Mouse (Mus musculus): ENCODE results near the gene Tmem210.
A peak's percentile ranks its signal among the peaks of the same experiment; 100 is the strongest.

The Tmem210 gene

DNA sequence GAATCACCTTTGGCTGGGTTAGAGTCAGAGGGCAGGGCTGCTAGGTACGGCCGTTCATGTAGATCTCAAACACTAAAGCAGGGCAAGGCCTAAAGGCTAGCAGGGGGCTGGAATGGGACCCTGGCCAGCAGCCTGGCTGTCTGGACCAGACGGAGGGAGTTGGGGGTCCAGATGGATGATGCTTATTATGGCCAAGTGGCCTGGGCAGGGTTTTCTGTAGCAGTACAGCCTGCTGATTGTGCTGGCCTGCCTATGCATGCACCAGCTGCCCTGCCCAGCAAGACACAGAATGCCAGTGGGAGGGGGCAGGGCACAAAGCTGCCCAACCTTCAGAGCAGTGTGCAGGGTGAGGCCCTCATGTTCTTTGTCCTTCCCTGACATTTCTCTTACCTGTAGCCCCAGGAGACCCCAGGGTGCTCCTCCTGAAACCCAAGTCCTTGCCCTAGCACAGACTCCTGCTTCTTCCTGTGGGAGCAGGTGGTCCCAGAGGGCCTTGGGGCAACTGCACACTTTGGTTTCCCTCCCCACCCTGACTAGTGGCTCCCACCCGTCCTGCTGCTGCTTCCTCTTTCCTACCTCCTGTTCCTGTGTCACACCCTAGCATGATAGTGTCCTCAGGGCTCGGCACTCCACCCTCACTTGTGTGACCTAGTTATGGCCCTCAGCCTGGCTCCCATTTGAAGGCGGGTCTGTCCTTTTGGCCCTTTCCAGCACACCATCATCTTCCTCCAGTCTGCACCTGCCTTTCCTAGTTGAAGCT lies 21.9 kb upstream of the Tmem210 start:
- peak in 1 of 2 experiments; percentile 51 for DNase-seq

DNA sequence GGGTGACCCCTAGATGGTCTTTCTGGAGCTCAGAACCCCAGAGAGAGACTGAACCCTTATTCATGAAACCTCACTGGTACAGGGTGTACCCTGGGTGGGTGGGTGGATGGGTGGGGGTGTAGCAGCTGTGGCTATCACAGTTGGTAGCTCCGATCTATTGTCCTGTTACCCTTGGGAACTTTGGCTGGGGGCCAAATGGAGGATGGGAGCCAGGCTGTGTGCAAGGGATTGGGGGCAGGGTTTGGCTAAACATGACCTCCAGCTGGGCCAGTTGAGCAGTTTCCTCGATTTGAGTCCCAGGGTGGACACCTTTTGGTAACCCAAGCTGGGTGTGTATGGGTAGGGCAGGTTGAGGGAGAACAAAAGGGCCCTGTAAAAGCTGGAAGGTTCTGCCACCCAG lies 21.2 kb upstream of the Tmem210 start:
- DNase-seq, result peak; percentile 72 to 75

DNA sequence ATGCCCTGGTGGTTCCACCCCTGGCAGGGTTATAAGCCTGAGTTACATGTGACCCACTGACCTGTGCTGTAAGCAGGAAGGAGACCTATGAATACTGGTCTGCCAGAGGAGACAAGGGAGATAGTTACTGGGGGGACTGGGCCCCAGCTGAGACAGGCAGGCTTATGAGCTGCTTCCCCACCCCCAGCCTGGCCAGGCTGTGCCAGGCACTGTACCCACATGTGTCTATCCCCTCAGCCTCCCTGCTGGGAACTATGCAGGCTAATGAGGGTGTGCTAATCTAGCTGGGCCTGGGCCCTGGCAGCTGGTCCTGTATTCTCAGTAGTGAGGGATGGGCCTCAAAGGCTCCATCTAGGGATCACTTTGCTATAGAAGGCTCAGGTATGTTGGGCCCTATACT lies 20.7 kb upstream of the Tmem210 start:
- no peak for DNase-seq

DNA sequence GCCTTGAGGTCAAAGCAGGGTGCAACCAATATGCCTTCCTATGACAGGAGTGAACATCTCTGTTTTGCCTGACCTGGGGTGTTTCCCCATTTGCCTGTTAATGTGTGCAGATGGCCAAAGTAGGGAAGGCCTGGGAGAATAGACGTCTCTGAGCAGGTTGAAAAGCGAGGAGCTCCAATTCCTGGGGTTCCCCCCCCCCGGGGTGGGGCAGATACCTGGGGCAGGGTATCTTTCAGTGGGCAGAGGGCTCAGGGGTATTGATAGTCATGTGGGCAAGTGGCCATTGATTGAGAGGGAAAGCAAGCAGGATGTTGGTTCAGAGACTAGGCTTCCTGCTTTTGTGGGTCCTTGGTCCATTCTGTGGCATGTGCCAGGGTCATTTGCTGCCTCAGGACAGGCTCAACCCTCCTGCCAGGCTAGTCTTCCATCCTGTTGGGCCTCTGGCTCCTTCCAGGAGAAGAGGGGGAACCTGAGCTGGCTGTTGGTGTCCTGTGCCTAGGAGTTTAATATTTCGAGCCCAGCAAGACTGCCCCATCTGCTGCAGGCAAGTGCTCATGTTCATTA lies 20.1 kb upstream of the Tmem210 start:
- DNase-seq, result no peak

DNA sequence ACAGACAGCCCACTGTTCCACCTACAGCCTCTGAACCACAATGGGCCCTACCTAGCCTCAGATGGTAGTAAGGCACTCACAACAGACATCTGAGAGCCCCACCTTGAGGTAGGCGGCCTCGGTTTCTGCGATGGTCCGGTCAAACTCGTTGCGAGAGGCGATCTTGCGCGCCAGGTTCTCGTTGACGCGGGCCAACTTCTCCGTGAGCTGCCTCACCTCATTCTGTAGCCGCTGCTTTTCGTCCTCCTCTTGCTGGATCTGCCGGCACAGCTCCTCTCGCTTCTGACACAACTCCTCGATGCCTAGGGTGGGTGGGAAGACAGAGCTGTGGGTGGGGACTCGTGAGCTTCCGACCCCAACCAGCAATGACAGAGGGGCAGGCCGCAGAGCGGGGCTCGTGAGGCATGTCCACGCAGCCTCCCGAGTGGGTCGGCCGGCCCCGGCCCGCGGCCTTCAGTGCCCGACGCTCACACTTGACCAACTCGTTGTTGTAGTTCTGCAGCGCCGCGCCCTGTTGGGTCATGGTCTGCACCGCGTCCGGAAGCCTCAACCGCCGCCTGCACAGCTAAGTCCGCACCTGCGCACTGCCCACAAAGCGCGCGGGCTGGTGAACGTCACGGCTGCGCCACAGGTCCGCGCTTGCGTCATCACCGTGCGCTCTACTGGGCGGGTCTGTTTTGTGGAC lies 16.0 kb upstream of the Tmem210 start, which contains the start of the genes Ssna1 and Anapc2:
TSS of gene Ssna1 (minus strand) at position 612 of the 685 bp plus-strand sequence.
TSS of gene Anapc2 (plus strand) at position 652 of the 685 bp plus-strand sequence.
- peak; percentile 97 to 98 for DNase-seq

DNA sequence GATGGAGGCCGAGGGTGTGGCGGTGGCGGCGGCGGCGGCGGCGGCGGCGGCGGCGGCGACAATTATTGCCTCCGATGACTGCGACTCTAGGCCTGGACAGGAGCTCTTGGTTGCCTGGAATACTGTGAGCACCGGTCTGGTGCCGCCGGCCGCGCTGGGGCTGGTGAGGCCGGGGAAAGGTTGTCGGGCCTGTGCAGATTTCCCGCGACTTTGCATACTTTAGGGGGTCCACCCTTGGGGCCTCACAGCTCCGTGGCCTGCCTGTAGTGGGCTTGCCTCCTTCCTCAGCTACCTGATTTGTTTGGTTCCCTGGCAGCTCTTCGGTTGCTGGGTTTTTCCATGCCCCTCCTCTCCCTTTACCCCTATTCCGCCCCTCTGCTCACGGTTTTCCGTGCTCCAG lies 15.4 kb upstream of the Tmem210 start:
- no peak for DNase-seq

DNA sequence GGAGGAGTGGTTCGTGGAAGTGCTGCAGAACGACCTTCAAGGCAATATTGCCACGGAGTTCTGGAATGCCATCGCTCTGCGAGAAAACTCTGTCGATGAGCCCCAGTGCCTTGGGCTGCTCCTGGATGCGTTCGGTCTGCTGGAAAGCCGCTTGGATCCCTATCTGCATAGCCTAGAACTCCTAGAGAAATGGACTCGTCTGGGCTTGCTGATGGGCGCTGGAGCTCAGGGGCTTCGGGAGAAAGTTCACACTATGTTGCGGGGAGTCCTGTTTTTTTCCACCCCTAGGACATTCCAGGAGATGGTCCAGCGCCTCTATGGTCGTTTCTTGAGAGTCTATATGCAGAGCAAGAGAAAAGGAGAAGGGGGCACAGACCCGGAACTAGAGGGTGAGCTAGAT lies 14.9 kb upstream of the Tmem210 start:
- no peak for DNase-seq

DNA sequence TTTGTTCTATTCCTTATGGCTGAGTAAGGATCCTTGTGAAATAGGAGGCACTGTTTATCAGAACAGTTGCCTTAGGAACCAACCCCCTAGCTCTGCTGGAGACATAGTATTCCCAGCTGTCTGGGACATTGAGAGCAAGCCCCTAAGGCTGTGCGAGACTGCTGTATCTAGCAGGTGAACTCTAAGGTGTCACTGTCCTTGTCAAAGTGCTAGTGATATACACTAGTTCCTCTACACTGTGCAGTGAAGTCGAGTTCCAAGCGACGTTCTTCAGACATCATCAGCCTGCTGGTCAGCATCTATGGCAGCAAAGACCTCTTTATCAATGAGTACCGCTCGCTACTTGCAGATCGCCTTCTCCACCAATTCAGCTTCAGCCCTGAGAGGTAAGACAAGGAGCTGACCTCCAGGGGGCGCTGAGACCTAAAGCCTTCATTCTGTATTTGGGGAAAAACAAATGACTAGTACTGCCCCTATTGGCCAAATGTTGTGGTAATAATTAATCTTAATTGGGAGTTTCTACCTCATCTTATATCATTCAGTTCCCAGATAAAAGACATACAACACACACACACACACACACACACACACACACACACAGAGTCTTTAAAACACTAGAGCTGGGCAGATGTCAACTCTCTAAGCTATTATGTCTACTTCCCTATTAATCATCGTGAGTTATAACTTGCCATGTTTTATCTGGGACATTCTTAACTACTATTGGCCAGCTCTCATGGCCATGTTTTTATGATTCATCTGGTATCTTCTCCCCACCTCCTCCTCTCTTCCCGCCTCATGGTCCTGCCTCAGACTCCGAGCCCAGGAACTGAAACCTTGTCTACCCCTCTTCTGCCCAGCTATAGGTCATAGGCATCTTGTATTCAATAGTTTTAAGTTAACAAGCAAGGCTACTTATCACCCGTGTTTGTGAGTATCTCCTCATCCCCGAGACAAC lies 8.7 kb upstream of the Tmem210 start:
- peak; percentile 78 to 90 for DNase-seq

DNA sequence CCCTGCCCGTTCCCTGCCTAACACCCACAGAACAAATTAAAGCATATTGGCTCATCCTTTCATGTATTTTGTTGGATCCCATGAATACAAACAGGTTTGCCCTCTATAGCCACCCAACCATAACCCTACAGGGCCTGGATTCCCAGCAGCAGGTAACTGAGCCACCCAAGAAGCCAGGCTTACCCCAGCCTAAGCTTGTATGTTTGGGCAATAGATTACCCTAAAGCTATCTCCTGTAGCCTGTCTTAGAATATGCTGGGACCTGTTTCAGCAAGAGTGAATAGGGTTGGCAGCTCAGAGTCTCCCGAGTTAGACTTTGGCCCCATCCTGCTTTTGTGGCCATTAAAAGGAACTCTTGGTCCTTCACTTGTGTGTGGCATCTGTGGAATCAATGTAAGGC lies 2.4 kb upstream of the Tmem210 start:
- no peak for DNase-seq

DNA sequence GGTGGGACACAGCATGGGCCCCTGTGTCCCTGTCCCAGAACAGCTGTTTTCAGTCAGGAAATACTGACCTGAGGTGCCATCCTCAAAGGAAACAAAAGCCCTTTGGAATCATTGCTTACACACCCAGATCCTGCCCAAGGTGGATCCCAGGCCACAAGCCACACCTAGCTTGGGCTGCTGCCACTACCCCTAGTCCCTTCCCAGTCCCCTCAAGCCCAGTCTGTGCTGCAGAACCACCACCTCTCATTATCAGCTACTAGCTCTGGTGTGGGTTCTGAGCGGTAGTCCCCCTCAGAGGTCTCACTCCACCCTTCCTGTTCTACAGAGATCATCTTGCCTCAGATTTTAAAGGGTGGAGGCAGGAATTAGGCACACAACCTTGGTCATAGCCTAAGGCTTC lies 1.6 kb upstream of the Tmem210 start:
- no peak for DNase-seq

DNA sequence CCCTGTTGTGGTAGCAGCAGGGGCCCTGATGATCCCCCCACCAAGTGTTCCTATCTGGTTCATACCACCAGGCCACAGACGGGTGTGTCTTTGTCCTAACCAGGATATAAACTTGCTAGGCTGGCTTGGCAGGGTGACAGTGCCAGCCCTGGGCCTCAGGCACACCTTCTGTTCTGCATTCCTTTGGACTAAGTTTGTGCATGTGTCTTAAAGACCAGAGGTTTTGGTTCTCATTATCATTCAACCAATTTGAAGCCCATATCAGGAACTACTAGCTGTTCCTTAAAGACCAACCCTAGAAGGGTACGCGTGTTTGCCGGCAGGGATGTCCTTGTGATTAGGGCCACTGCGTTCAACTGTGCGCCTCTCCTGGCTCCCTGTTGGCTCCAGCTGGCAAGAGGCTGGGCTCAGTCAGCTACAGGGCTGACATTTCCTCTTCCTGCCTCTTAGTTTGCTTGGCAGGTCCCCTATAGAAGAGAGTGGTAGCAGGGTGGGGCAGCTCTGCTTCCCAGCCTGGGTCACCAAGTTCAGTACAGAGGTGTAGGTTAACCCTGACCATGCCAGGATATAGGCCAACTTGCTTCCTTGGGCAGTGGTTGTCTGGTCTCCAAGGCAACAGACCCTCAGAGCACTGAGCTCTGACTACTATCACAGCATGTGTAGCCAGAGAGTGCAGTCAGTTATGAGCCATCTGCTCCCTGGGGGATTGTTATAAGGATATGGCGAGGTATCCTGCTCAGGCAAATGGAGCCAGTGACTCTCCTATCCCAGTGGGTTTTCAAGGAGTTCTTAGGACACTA lies 908 bp upstream of the Tmem210 start:
- peak; percentile 44 to 55 for DNase-seq

DNA sequence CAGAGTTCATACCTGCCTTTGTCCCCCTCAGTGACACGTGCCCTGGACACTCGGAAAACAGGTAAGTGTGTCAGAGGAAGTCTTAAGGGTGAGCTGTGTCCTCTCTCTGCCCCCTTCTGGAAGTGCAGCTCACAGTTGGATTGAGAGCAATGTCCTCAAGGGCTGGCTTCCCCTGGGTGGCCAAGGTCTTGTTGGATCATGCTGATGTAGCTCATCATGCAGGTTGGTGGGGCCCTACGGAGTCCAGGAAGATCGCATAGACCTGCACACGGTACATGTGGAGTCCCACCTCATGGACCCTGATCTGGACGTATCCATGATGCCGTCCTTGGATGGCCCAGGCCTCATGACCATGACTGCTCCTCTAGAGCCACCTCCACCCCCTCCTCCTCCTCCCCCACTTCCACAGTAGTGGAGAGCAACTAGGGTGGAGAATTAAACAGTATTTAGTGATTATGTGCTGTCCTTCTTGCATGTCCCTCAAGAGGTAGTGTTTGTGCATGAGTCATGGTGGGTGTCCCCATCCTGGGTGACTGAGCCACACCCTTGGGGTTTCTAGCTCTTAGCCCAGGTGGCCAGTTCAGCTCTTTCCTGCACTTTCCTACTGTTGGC lies 895 bp downstream of the Tmem210 start:
- no peak for DNase-seq

DNA sequence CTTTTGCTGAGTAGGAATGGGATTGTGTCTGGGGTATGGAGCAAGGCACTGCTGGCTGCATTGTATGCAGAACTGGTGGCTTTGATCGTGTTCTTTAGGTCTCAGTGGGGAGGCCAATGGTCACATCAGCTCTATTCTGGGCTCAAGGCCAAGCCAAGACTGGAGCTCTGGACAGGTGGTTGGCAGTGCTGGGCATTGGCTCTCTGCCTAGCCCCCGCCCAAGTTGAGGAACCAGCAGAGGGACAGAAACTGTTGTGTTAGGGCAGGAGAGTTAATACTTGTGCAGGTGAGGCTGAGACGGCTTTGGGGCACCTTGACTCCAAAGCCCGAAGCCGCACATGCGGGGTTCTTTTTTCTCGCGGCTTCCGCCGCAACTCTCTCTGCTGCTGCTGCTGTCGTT lies 1.7 kb downstream of the Tmem210 start, which contains the start of gene Lrrc26:
TSS of gene Lrrc26 (plus strand) at position 265 of the 400 bp plus-strand sequence.
- DNase-seq, result peak; percentile 69 to 73

DNA sequence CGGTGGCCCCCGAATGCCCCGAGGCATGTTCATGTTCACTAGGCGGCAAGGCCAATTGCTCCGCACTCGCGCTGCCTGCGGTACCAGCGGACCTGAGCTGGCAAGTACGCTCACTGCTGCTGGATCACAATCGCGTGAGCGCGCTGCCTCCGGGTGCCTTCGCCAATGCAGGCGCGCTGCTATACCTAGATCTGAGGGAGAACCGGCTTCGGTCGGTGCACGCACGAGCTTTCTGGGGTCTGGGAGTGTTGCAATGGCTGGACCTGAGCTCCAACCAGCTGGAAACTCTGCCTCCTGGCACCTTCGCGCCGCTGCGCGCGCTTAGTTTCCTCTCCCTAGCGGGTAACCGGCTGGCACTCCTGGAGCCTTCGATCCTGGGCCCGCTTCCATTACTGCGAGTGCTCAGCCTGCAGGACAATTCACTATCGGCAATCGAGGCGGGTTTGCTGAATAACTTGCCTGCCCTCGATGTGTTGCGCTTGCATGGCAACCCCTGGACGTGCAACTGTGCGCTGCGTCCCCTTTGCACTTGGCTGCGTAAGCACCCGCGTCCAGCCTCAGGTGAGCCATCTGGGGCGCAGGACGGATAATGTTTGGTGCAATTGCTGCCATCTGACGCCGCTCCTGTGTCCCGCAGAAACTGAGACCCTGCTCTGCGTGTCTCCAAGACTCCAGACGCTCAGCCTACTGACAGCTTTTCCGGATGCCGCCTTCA lies 2.3 kb downstream of the Tmem210 start:
- no peak for DNase-seq

DNA sequence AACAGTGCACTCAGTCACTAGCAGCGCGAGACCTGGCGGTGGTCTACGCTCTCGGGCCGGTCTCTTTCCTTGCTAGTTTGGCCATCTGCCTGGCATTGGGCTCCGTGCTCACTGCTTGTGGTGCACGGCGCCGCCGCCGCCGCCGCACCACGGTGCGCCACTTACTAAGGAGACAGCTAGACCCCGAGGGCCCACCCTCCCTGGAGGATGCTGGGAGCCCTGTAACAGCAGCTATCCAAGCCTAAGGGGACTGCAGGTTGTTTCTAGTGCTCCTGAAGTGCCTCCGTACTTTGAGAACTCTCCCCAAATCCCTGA lies 2.8 kb downstream of the Tmem210 start:
- DNase-seq, result no peak

DNA sequence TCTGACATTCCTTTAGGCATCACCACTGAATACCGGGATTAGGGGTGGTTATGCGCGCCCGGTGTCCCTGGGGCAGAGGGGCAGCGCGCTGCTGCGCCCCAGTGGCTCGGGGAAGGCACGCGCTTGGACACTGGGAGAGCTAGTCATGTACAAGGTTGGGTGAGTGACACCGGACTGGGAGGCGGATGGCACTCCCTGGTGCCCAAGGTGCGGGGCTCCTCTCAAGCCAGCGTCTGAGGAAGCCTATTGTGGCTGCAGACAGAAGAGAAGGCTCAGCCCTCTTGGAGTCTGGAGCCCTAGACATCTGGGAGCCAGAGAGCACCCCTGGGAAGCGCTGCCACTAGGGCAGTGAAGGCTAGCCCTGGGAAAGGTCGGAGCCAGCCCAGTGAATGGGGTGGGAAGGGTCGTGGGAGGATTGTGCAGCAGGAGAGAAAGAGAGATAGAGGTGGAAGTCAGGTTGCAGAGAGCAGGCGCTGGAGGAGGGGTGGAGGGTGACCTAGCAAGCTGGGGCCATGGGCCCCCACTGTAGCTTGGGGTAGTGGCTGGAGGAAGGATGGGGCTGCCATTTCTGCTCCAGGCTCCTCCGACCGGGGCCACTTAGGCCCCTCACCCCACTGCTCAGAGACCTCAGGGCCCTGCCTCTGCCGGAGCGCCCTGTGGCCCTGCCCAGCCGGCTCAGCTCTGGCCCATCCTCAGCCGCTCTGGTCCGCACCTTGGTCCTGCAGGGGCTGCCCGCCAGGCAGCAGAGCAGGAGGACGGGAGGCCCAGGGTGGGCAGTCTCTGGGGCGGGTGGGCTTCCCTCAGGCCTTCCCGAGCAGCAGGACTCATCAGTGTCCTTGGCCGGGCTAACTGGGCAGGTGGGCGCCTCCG lies 3.5 kb downstream of the Tmem210 start:
- DNase-seq, result no peak

DNA sequence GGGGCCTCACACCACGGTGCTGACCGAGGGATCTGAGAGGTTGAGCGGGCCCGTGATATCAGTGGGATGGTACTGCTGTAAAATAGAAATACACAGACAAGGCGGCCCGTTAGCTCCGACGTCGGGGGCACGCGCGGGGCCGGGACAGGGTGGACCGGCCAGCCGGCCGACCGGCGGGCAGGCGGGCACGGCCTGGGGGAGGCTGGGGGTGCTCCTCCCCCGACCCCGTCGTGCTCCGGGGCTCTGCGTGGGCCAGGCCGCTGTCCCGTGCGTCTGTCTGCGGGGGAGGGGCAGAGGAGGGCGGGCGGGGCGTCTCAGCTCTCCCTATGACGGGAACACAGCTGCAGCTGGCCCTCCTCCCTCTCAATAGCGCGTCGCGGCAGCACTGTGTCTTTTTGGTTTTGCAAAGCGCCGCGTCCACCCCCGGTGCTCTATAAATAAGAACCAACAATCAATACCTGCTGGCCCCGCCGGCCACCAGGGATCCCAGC lies 4.2 kb downstream of the Tmem210 start:
- DNase-seq, result no peak

DNA sequence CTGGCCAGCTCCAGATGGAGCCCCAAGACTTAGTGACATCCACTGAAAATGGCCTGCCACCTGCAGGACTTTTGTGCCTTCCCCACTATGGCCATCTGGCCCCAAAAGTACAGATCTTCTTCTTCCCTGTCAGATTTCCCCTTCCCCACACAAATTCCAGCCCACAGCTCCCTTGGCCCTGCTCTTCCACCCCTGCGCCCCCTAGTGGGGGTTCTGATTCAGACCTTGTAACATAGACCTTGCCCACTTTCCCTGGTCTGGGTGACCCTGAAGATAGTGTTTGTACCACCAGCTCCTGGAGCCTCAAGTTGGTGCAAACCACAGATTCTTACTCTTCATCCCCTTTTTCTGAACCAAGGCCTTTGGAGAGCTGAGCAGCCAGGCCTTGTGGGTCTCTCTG lies 4.9 kb downstream of the Tmem210 start:
- peak in 1 of 2 experiments; percentile 68 for DNase-seq

DNA sequence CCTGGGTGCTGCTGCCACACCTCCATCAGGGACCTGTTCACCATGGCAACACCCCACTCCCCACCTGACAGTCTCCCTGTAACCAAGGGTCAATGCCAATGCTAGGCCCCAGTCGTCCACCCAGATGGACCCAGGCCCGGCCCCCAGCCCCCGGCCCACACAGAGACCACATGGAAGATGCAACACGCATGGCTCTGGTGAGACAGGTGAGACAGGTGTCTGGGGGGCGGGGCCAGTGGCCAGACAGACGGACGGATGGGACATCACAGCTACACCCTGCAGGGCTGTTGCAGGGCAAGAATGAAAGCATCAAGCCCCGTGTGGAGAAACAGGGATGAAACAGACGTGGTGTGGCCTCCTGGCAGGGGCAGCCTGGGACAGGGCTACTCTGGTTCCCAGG lies 5.8 kb downstream of the Tmem210 start:
- no peak for DNase-seq

DNA sequence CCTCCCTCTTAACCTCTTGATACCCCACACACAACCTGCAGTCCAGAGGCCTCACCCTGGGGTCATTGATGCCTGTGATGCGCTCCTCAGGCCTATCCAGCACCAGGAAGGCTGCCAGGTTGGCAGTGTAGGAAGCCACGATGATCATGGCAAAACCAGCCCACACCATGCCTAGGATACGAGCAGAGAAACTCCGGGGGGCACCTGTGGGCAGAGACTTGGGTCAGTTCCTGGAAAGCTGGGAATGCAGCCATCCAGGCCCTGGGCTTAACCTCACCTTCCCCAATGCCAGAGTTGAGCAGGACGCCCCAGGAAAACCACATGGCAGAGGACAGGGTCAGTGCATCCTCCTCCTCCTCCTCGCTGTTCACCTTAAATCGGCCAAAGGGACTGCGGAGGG lies 9.1 kb downstream of the Tmem210 start:
- DNase-seq, result no peak
